Mouse (Mus musculus): Measurements from ENCODE around the gene Gspt2. TPM values are rescaled to one million over a fixed set of nuclear protein-coding genes. Genes with fewer than 3 reads are reported as not detected.

The Gspt2 gene
- polyA plus RNA-seq, 1 experiment from 2014 or later = 6.3 TPM

Other genes starting within 250 kb of the Gspt2 start
- 656 and 670 TPM in 2 replicates for gene Maged1, start 93.9 kb upstream of the Gspt2 start, polyA plus RNA-seq (2015; fragmentation: Nextera tagmentation; extraction: Ambion mirVana)
- 1.4 and 1.7 TPM in 2 replicates for gene Zxdb, start 88.5 kb downstream of the Gspt2 start, polyA plus RNA-seq (2015; fragmentation: Nextera tagmentation; extraction: Ambion mirVana)

Measured in embryonic facial prominence, embryonic 15.5 days (tissue).